Mouse (Mus musculus) thymus, adult 2 months (tissue): ENCODE data around the gene Chtop. TPM values are rescaled to one million over a fixed set of nuclear protein-coding genes. Genes with fewer than 3 reads are reported as not detected.

Experiments used
- DNase-seq: peaks from one replicate; pipeline ENCODE4 v3.0.0; 2021
- H3K27ac ChIP-seq: fragments of 200-500 bp; 2 replicates; pipeline ENCODE4 v1.5.1; 2012; ENCODE audit warnings: low read length, control low read depth; ENCODE audit not compliant: control insufficient read depth, insufficient read depth
- H3K27me3 ChIP-seq: fragments of 200-500 bp; 2 replicates; pipeline ENCODE4 v1.6.1; 2012; ENCODE audit warnings: mild to moderate bottlenecking, low read length, moderate library complexity, mixed read lengths; ENCODE audit not compliant: control insufficient read depth, insufficient read depth
- H3K36me3 ChIP-seq: fragments of 200-500 bp; 2 replicates; pipeline ENCODE4 v1.6.1; 2012; ENCODE audit warnings: mild to moderate bottlenecking, low read length, moderate library complexity; ENCODE audit not compliant: control insufficient read depth, insufficient read depth
- H3K4me1 ChIP-seq: fragments of 200-500 bp; replicated peaks from 2 replicates; pipeline ENCODE4 v1.6.1; 2012; ENCODE audit warnings: low read length; ENCODE audit not compliant: control insufficient read depth, insufficient read depth
- H3K4me3 ChIP-seq: fragments of 200-500 bp; 2 replicates; pipeline ENCODE4 v1.5.1; 2012; ENCODE audit warnings: mild to moderate bottlenecking, low read length, control low read depth, moderate library complexity; ENCODE audit not compliant: control insufficient read depth, insufficient read depth
- CTCF ChIP-seq: fragments of 200-500 bp; IDR thresholded peaks from 2 replicates; pipeline ENCODE4 v1.5.1; 2012; ENCODE audit warnings: mild to moderate bottlenecking, control low read depth, low read length, moderate library complexity, borderline replicate concordance; ENCODE audit not compliant: control insufficient read depth, poor library complexity, insufficient read depth; ENCODE audit errors: extremely low read depth
- POLR2A ChIP-seq: fragments of 200-500 bp; IDR thresholded peaks from 2 replicates; pipeline ENCODE4 v1.6.1; 2012; ENCODE audit warnings: mild to moderate bottlenecking, low read length, control low read depth, moderate library complexity; ENCODE audit not compliant: control insufficient read depth, poor library complexity, insufficient read depth; ENCODE audit errors: extremely low read depth
- WGBS: fragments of 180-500 bp; shearing (Covaris S2); methylation state at CpG from one replicate; pipeline ENCODE4 v1.1.7; 2018; 5-methylcytosine and 5-hydroxymethylcytosine counted together
- polyA plus RNA-seq: library from polyadenylated mRNA; depleted of rRNA; stranded (reverse); fragments of >200 nt; gene quantifications from 2 replicates; pipeline ENCODE4 v1.2.3, GENCODE M21; 2012

Gene Chtop
- polyA plus RNA-seq, 1 experiment: 91.0 TPM

- no peak overlapping the region for H3K4me3 ChIP-seq
- no peak for TF ChIP-seq CTCF
- no peak for TF ChIP-seq POLR2A
- H3K27ac ChIP-seq: no peak overlapping the region
- no peak for DNase-seq
- H3K36me3 ChIP-seq: no peaks in the 10 kb centered on the region
- H3K27me3 ChIP-seq: no peaks in the 10 kb centered on the region
- H3K4me1 ChIP-seq: peaks cover 17% of the 10 kb centered on the region
- WGBS: 94% methylated on average over 4 of the region's 4 CpGs
Observed at GRCm38 (mm10) chr3:90517711-90518110, 8.4 kb upstream of the Chtop start.

- Histone ChIP-seq H3K27ac (no peak overlapping the region), H3K4me1 (peaks cover 17% of the 10 kb centered on the region), H3K27me3 (no peaks in the 10 kb centered on the region), H3K36me3 (no peaks in the 10 kb centered on the region), H3K4me3 (no peak overlapping the region)
- no peak for DNase-seq
- 97% methylated on average over 4 of the region's 4 CpGs for WGBS
- no peak for TF ChIP-seq POLR2A
- TF ChIP-seq CTCF: no peak
Observed at GRCm38 (mm10) chr3:90515789-90516188, 6.5 kb upstream of the Chtop start.

GRCm38 (mm10) chr3:90515242-90515641 is 5.9 kb upstream of the Chtop start:
- Histone ChIP-seq H3K27me3 (no peaks in the 10 kb centered on the region), H3K27ac (no peak overlapping the region), H3K4me1 (peaks cover 17% of the 10 kb centered on the region), H3K4me3 (peak overlapping the region; percentile 90), H3K36me3 (no peaks in the 10 kb centered on the region)
- WGBS: 12% methylated on average over 1 of the region's 1 CpGs
- DNase-seq: no peak
- no peak for TF ChIP-seq POLR2A
- no peak for TF ChIP-seq CTCF

- Histone ChIP-seq H3K4me3 (peak overlapping the region; percentile 90), H3K36me3 (no peaks in the 10 kb centered on the region), H3K4me1 (peaks cover 17% of the 10 kb centered on the region), H3K27me3 (no peaks in the 10 kb centered on the region), H3K27ac (no peak overlapping the region)
- peak; percentile 66 for DNase-seq
- WGBS: under 1% methylated on average over 10 of the region's 10 CpGs
- TF ChIP-seq CTCF (no peak), POLR2A (no peak)
Observed at GRCm38 (mm10) chr3:90514691-90515090, 5.4 kb upstream of the Chtop start.

- 13% methylated on average over 24 of the region's 25 CpGs for WGBS
- no peaks in the 10 kb centered on the region for H3K27me3 ChIP-seq
- no peak for TF ChIP-seq CTCF
- TF ChIP-seq POLR2A: no peak
- peaks cover 17% of the 10 kb centered on the region for H3K4me1 ChIP-seq
- H3K36me3 ChIP-seq: no peaks in the 10 kb centered on the region
- H3K27ac ChIP-seq: no peak within 1 kb of the TSS
- peak within 1 kb of the TSS; percentile 90 for H3K4me3 ChIP-seq
- DNase-seq: peak; percentile 28
Observed at GRCm38 (mm10) chr3:90513796-90514590, 4.7 kb upstream of the Chtop start, which contains the start of the genes S100a1 and S100a13. Gene S100a1 (minus strand): TSS chr3:90514392. Gene S100a13 (plus strand): TSS chr3:90514435.

- Histone ChIP-seq H3K36me3 (no peaks in the 10 kb centered on the region), H3K27me3 (no peaks in the 10 kb centered on the region), H3K27ac (no peak overlapping the region), H3K4me3 (no peak overlapping the region), H3K4me1 (peaks cover 17% of the 10 kb centered on the region)
- TF ChIP-seq POLR2A (no peak), CTCF (no peak)
- 96% methylated on average over 9 of the region's 9 CpGs for WGBS
- no peak for DNase-seq
Observed at GRCm38 (mm10) chr3:90512948-90513642, 3.8 kb upstream of the Chtop start.

GRCm38 (mm10) chr3:90512276-90512675 is 3.0 kb upstream of the Chtop start:
- WGBS: 97% methylated on average over 5 of the region's 5 CpGs
- no peak for TF ChIP-seq CTCF
- no peak for TF ChIP-seq POLR2A
- peaks cover 17% of the 10 kb centered on the region for H3K4me1 ChIP-seq
- H3K27ac ChIP-seq: no peak overlapping the region
- peaks cover 1% of the 10 kb centered on the region; the same call in 1 of the 2 replicates for H3K36me3 ChIP-seq
- no peak for DNase-seq
- H3K4me3 ChIP-seq: no peak overlapping the region
- no peaks in the 10 kb centered on the region for H3K27me3 ChIP-seq
